Mouse (Mus musculus): ENCODE results near the gene Clec18a. TPM values are rescaled to one million over a fixed set of nuclear protein-coding genes. Genes with fewer than 3 reads are reported as not detected.

Gene Clec18a
- polyA plus RNA-seq, 1 experiment, result 0.88 TPM

- TF ChIP-seq POLR2A (IDR thresholded peaks at IDR 0.05; ENCODE audit: low read depth, low read length) (no peak), CTCF (conservative IDR thresholded peaks at IDR 0.05; ENCODE audit: insufficient read depth, insufficient read length, low read depth, low read length) (peak; percentile 40; the same call in 1 of the 2 replicates)
- Histone ChIP-seq H3K27ac (ENCODE audit: insufficient read depth, low read depth, low read length) (no peak overlapping the region), H3K4me1 (ENCODE audit: control insufficient read depth, insufficient read depth, low read length) (no peaks in the 10 kb centered on the region), H3K36me3 (ENCODE audit: control insufficient read depth, insufficient read depth, low read length) (peaks cover 6% of the 10 kb centered on the region), H3K27me3 (replicated peaks; ENCODE audit: control insufficient read depth, insufficient read depth, low read length) (no peaks in the 10 kb centered on the region), H3K4me3 (ENCODE audit: insufficient read depth, low read depth, low read length) (no peak overlapping the region)
- 36% methylated on average over 2 of the region's 2 CpGs for WGBS
- no peak for DNase-seq
These were observed 48.1 kb downstream of the Clec18a start for GRCm38 (mm10) chr8:111044003-111044734.

GRCm38 (mm10) chr8:111042546-111042945 is 49.7 kb downstream of the Clec18a start:
- no peak overlapping the region for H3K4me3 ChIP-seq (ENCODE audit: insufficient read depth, low read depth, low read length)
- no peaks in the 10 kb centered on the region for H3K27me3 ChIP-seq (replicated peaks; ENCODE audit: control insufficient read depth, insufficient read depth, low read length)
- TF ChIP-seq POLR2A (IDR thresholded peaks at IDR 0.05; ENCODE audit: low read depth, low read length) (no peak), CTCF (conservative IDR thresholded peaks at IDR 0.05; ENCODE audit: insufficient read depth, insufficient read length, low read depth, low read length) (no peak)
- no peak overlapping the region for H3K27ac ChIP-seq (ENCODE audit: insufficient read depth, low read depth, low read length)
- 94% methylated on average over 19 of the region's 19 CpGs for WGBS
- peaks cover 4% of the 10 kb centered on the region for H3K36me3 ChIP-seq (ENCODE audit: control insufficient read depth, insufficient read depth, low read length)
- H3K4me1 ChIP-seq (ENCODE audit: control insufficient read depth, insufficient read depth, low read length), result no peaks in the 10 kb centered on the region
- no peak for DNase-seq

- no peaks in the 10 kb centered on the region for H3K36me3 ChIP-seq (ENCODE audit: control insufficient read depth, insufficient read depth, low read length)
- no peaks in the 10 kb centered on the region for H3K27me3 ChIP-seq (replicated peaks; ENCODE audit: control insufficient read depth, insufficient read depth, low read length)
- WGBS, result 83% methylated on average over 15 of the region's 15 CpGs
- no peak overlapping the region for H3K4me3 ChIP-seq (ENCODE audit: insufficient read depth, low read depth, low read length)
- peaks cover 3% of the 10 kb centered on the region; the same call in 1 of the 2 replicates for H3K4me1 ChIP-seq (ENCODE audit: control insufficient read depth, insufficient read depth, low read length)
- no peak overlapping the region for H3K27ac ChIP-seq (ENCODE audit: insufficient read depth, low read depth, low read length)
- TF ChIP-seq POLR2A (IDR thresholded peaks at IDR 0.05; ENCODE audit: low read depth, low read length) (no peak), CTCF (conservative IDR thresholded peaks at IDR 0.05; ENCODE audit: insufficient read depth, insufficient read length, low read depth, low read length) (no peak)
- DNase-seq, result no peak
These were observed 55.6 kb downstream of the Clec18a start for GRCm38 (mm10) chr8:111036591-111036990.

- DNase-seq, result no peak
- H3K4me3 ChIP-seq (ENCODE audit: insufficient read depth, low read depth, low read length), result peak overlapping the region; percentile 73
- 14% methylated on average over 12 of the region's 12 CpGs for WGBS
- TF ChIP-seq CTCF (conservative IDR thresholded peaks at IDR 0.05; ENCODE audit: insufficient read depth, insufficient read length, low read depth, low read length) (no peak), POLR2A (IDR thresholded peaks at IDR 0.05; ENCODE audit: low read depth, low read length) (no peak)
- H3K27ac ChIP-seq (ENCODE audit: insufficient read depth, low read depth, low read length), result peak overlapping the region; percentile 81; the same call in 1 of the 2 replicates
- H3K27me3 ChIP-seq (replicated peaks; ENCODE audit: control insufficient read depth, insufficient read depth, low read length), result no peaks in the 10 kb centered on the region
- no peaks in the 10 kb centered on the region for H3K36me3 ChIP-seq (ENCODE audit: control insufficient read depth, insufficient read depth, low read length)
- peaks cover 3% of the 10 kb centered on the region; the same call in 1 of the 2 replicates for H3K4me1 ChIP-seq (ENCODE audit: control insufficient read depth, insufficient read depth, low read length)
These were observed 58.0 kb downstream of the Clec18a start for GRCm38 (mm10) chr8:111034276-111034675.

GRCm38 (mm10) chr8:111033482-111034215 is 58.6 kb downstream of the Clec18a start:
- TF ChIP-seq CTCF (conservative IDR thresholded peaks at IDR 0.05; ENCODE audit: insufficient read depth, insufficient read length, low read depth, low read length) (no peak), POLR2A (IDR thresholded peaks at IDR 0.05; ENCODE audit: low read depth, low read length) (no peak)
- peaks cover 3% of the 10 kb centered on the region; the same call in 1 of the 2 replicates for H3K4me1 ChIP-seq (ENCODE audit: control insufficient read depth, insufficient read depth, low read length)
- peak; percentile 100 for DNase-seq
- no peaks in the 10 kb centered on the region for H3K27me3 ChIP-seq (replicated peaks; ENCODE audit: control insufficient read depth, insufficient read depth, low read length)
- 8% methylated on average over 37 of the region's 37 CpGs for whole genome bisulfite sequencing
- H3K36me3 ChIP-seq (ENCODE audit: control insufficient read depth, insufficient read depth, low read length), result no peaks in the 10 kb centered on the region
- peak overlapping the region; percentile 81 for H3K27ac ChIP-seq (ENCODE audit: insufficient read depth, low read depth, low read length)
- peak overlapping the region; percentile 73 for H3K4me3 ChIP-seq (ENCODE audit: insufficient read depth, low read depth, low read length)

- no peaks in the 10 kb centered on the region for H3K36me3 ChIP-seq (ENCODE audit: control insufficient read depth, insufficient read depth, low read length)
- TF ChIP-seq CTCF (conservative IDR thresholded peaks at IDR 0.05; ENCODE audit: insufficient read depth, insufficient read length, low read depth, low read length) (no peak), POLR2A (IDR thresholded peaks at IDR 0.05; ENCODE audit: low read depth, low read length) (no peak)
- H3K4me3 ChIP-seq (ENCODE audit: insufficient read depth, low read depth, low read length), result peak within 1 kb of the TSS; percentile 73
- 95% methylated on average over 7 of the region's 7 CpGs for WGBS
- H3K27ac ChIP-seq (ENCODE audit: insufficient read depth, low read depth, low read length), result peak within 1 kb of the TSS; percentile 81
- no peak for DNase-seq
- H3K27me3 ChIP-seq (replicated peaks; ENCODE audit: control insufficient read depth, insufficient read depth, low read length), result no peaks in the 10 kb centered on the region
- peaks cover 3% of the 10 kb centered on the region; the same call in 1 of the 2 replicates for H3K4me1 ChIP-seq (ENCODE audit: control insufficient read depth, insufficient read depth, low read length)
These were observed 59.3 kb downstream of the Clec18a start, which contains the start of gene Aars for GRCm38 (mm10) chr8:111032916-111033315. Gene Aars, plus strand, starts transcription at chr8:111033144.

- DNase-seq, result no peak
- H3K4me3 ChIP-seq (ENCODE audit: insufficient read depth, low read depth, low read length), result no peak within 1 kb of the TSS
- no peaks in the 10 kb centered on the region for H3K36me3 ChIP-seq (ENCODE audit: control insufficient read depth, insufficient read depth, low read length)
- no peaks in the 10 kb centered on the region for H3K27me3 ChIP-seq (replicated peaks; ENCODE audit: control insufficient read depth, insufficient read depth, low read length)
- peaks cover 3% of the 10 kb centered on the region; the same call in 1 of the 2 replicates for H3K4me1 ChIP-seq (ENCODE audit: control insufficient read depth, insufficient read depth, low read length)
- no peak for TF ChIP-seq CTCF (conservative IDR thresholded peaks at IDR 0.05; ENCODE audit: insufficient read depth, insufficient read length, low read depth, low read length)
- TF ChIP-seq POLR2A (IDR thresholded peaks at IDR 0.05; ENCODE audit: low read depth, low read length), result no peak
- H3K27ac ChIP-seq (ENCODE audit: insufficient read depth, low read depth, low read length), result no peak within 1 kb of the TSS
- 94% methylated on average over 19 of the region's 19 CpGs for WGBS
These were observed 60.7 kb downstream of the Clec18a start, which contains the start of gene Ddx19b for GRCm38 (mm10) chr8:111031572-111031971. Gene Ddx19b, minus strand, starts transcription at chr8:111031751.
